Mouse (Mus musculus): ENCODE measurements around the gene Tgfbrap1.
"Not testable (repeated sequence)": the region's sequence is repeated elsewhere in the genome, so short reads cannot be mapped to it uniquely, and the experiment has no call there.

Gene Tgfbrap1

DNA sequence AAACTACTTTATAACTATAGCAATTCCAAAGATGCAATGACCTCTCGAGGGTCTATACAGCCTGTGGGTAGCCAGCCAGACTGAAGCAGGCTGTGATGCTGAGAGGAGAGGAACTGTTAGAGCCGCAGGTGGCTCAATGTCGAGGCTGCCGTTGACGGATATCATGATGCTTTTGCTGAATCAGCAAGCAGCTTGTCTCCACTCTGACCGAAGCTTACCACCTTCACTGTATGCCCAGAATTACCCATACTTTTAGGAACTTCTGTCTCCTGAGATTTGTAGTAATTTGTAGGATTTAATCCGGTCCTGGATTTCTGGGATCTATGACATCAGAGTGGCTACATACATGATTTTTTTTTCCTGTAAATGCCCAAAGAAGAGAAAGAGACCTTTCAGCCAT is 62.4 kb downstream of the Tgfbrap1 start:
- no peak for DNase-seq (ENCODE audit: low read depth, low spot score)

DNA sequence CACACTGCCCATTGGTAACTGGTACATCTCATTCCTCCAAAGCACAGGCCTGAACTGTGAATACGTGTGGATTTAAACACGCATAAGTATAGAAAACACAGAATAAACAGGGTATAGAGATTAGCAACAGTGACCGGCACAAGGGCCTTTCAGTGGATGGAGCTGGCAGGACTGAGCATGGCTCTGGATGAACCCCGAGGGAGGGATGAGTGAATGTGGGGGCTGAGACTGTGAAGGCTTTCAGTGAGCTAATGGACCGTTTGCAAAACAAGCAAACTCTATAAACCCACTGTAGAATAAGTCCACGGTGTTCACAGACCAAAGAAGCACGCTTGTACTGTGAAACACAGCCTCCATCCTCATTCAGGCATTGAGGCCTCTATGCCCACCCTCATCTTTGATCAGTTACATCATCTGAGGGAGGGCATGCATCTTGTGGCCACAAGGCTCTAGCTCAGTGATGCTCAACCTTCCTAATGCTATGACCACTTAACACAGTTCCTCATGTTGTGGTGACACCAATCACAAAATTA is 83.2 kb downstream of the Tgfbrap1 start:
- DNase-seq (ENCODE audit: low read depth, low spot score): not testable (repeated sequence)

- no peak for DNase-seq (ENCODE audit: low read depth, low spot score)
These were observed 88.0 kb downstream of the Tgfbrap1 start for GRCm38 (mm10) chr1:43010461-43010860.

- no peak for DNase-seq (ENCODE audit: low read depth, low spot score)
These were observed 91.9 kb downstream of the Tgfbrap1 start for GRCm38 (mm10) chr1:43006524-43006923.

GRCm38 (mm10) chr1:43006051-43006514 is 92.4 kb downstream of the Tgfbrap1 start:
- no peak for DNase-seq (ENCODE audit: low read depth, low spot score)
